27 mouse cellular contexts compared by ENCODE assay signal in genomic region chrX:7259718-7260117, GRCm38 (mm10). TPM values are rescaled to one million over a fixed set of nuclear protein-coding genes. Genes with fewer than 3 reads are reported as not detected.
DNase-seq lines count a peak whose midpoint lies in the region; ATAC-seq and TF ChIP-seq lines count a peak whose summit lies in the region.
"Had no signal": no experiment of that assay in that cellular context is flagged by ENCODE, and none has a peak within 500 bp of the region (broad histone marks: within the 10 kb centered on the region; RNA-seq: fewer than 3 reads in every experiment).

No protein-coding gene starts in this region.

- no peak overlapping the region for H3K4me3 ChIP-seq in C2C12 (ENCODE audit: insufficient read depth, poor library complexity, severe bottlenecking)
- no peak overlapping the region for H3K4me3 ChIP-seq in lung, embryonic 16.5 days (ENCODE audit: low read length)
- H3K4me3 ChIP-seq: forebrain, embryonic 10.5 days; gastrocnemius, adult 2 months; heart, adult 2 months; heart, embryonic 12.5 days; hindbrain, embryonic 13.5 days; left cerebral cortex, adult 2 months; limb, embryonic 13.5 days; stomach, embryonic 15.5 days had no signal

- 44% methylated on average over 3 of the region's 3 CpGs for WGBS in lung, embryonic 16.5 days

- H3K27ac ChIP-seq in lung, embryonic 16.5 days (ENCODE audit: low read length) = peak overlapping the region; percentile 61
- H3K27ac ChIP-seq: forebrain, embryonic 10.5 days; gastrocnemius, adult 2 months; heart, adult 2 months; hindbrain, embryonic 13.5 days; left cerebral cortex, adult 2 months; limb, embryonic 13.5 days; stomach, embryonic 15.5 days had no signal

- 0 out of 2 replicates have a peak, but pooled peaks cover 9% of the 10 kb centered on the region for H3K4me1 ChIP-seq in lung, embryonic 16.5 days (replicated peaks; ENCODE audit: control insufficient read depth, insufficient read depth, low read length)
- H3K4me1 ChIP-seq: forebrain, embryonic 10.5 days; hindbrain, embryonic 13.5 days; stomach, embryonic 15.5 days had no signal

- H3K4me2 ChIP-seq in lung, embryonic 16.5 days (ENCODE audit: low read depth, low read length) = no peak overlapping the region
- H3K4me2 ChIP-seq: heart, embryonic 12.5 days; hindbrain, embryonic 13.5 days; limb, embryonic 13.5 days; liver, embryonic 11.5 days; midbrain, embryonic 11.5 days; stomach, embryonic 15.5 days had no signal

- peak; percentile 19 for DNase-seq in fat pad, adult 2 months (ENCODE audit: extremely low read depth, low read depth, low spot score)
- peak; percentile 54 for DNase-seq in lung, postnatal 36 days
- DNase-seq in layer of hippocampus, adult 9-11 months = no peak
- no peak for DNase-seq in right cerebral cortex, postnatal 36 days (ENCODE audit: low spot score in 2 of 2)
- no peak for DNase-seq in gastrocnemius, postnatal 25 days
- DNase-seq: adrenal gland, postnatal 10 days; cerebellum, adult 8-10 months; cerebellum, postnatal 25 days; gastrocnemius, adult 2 months; heart, adult 2 months; heart, postnatal 4 days; kidney, postnatal 10 days; right cerebral cortex, postnatal 14 days; thymus, postnatal 25 days had no signal

- no peak for TF ChIP-seq CTCF in C2C12 (IDR thresholded peaks at IDR 0.05; ENCODE audit: control insufficient read depth, insufficient read depth, insufficient read length)

- no peaks in the 10 kb centered on the region for H3K27me3 ChIP-seq in C2C12 (ENCODE audit: control insufficient read depth, insufficient read depth, insufficient read length)
- H3K27me3 ChIP-seq in lung, embryonic 16.5 days (ENCODE audit: control insufficient read depth, insufficient read depth, low read depth, low read length) = no peaks in the 10 kb centered on the region
- H3K27me3 ChIP-seq: heart, embryonic 12.5 days; hindbrain, embryonic 13.5 days; limb, embryonic 13.5 days; stomach, embryonic 15.5 days had no signal

- no peaks in the 10 kb centered on the region for H3K36me3 ChIP-seq in C2C12 (ENCODE audit: control insufficient read depth, insufficient read depth)
- H3K36me3 ChIP-seq in lung, embryonic 16.5 days (ENCODE audit: control insufficient read depth, insufficient read depth, low read length) = no peaks in the 10 kb centered on the region
- H3K36me3 ChIP-seq: forebrain, embryonic 10.5 days; heart, embryonic 12.5 days; hindbrain, embryonic 13.5 days; limb, embryonic 13.5 days; stomach, embryonic 15.5 days had no signal

- H3K9me3 ChIP-seq in lung, embryonic 16.5 days (ENCODE audit: control insufficient read depth, low read length) = no peaks in the 10 kb centered on the region
- H3K9me3 ChIP-seq: forebrain, embryonic 10.5 days; heart, embryonic 12.5 days; hindbrain, embryonic 13.5 days; limb, embryonic 13.5 days; stomach, embryonic 15.5 days had no signal

- peaks cover 10% of the 10 kb centered on the region for H3K79me2 ChIP-seq in C2C12 (ENCODE audit: control insufficient read depth, insufficient read depth)

- peaks cover 3% of the 10 kb centered on the region for H3K79me3 ChIP-seq in C2C12 (ENCODE audit: low read depth)

- no peak overlapping the region for H3ac ChIP-seq in C2C12 (ENCODE audit: control insufficient read depth, insufficient read length, low read depth)

- H3K9ac ChIP-seq in lung, embryonic 16.5 days (ENCODE audit: low read length) = no peak overlapping the region
- H3K9ac ChIP-seq: heart, embryonic 12.5 days; hindbrain, embryonic 13.5 days; limb, embryonic 13.5 days; stomach, embryonic 15.5 days had no signal

- peak; percentile 84 for ATAC-seq in lung, embryonic 16.5 days (ENCODE audit: low read depth)
- ATAC-seq: forebrain, embryonic 16.5 days; intestine, postnatal 0 days; midbrain, embryonic 16.5 days had no signal

TF ChIP-seq in C2C12, 6 proteins besides CTCF, POLR2A, EP300 and RAD21:
- TF ChIP-seq CEBPB (IDR thresholded peaks at IDR 0.05; ENCODE audit: low read depth) = peak; percentile 27
- no peak for TF ChIP-seq MAX (IDR thresholded peaks at IDR 0.05)
- no peak for TF ChIP-seq MYOD1 (IDR thresholded peaks at IDR 0.05; ENCODE audit: control insufficient read depth, insufficient read length, low read depth)

RNA-seq across cellular contexts. Expression of gene Clcn5, which starts 59.4 kb away (rescaled TPM):
- 14.8 TPM for polyA plus RNA-seq in C2C12 (2012; fragmentation: generic; extraction: Trizol)
- 9.9 TPM in 2 replicates for polyA plus RNA-seq in lung, embryonic 16.5 days (2015; fragmentation: Nextera tagmentation; extraction: Ambion mirVana)
- 1 to 10 TPM; 4.3 to 4.6 TPM for total RNA-seq in gastrocnemius, postnatal 25 days (2021)

Comparison
In these comparisons a context has a peak if more than half of its experiments do, and no peak if none do; other contexts are left out.
1. DNase-seq: peak in fat pad, adult 2 months (single experiment) and lung, postnatal 36 days (single experiment); none in layer of hippocampus, adult 9-11 months (single experiment), right cerebral cortex, postnatal 36 days (0 of 2) and gastrocnemius, postnatal 25 days (single experiment).